Mouse (Mus musculus) stomach, embryonic 16.5 days (tissue): ENCODE measurements around the gene Sh3pxd2a. TPM values are rescaled to one million over a fixed set of nuclear protein-coding genes. Genes with fewer than 3 reads are reported as not detected.

Experiments
- ATAC-seq: fragments of 200-750 bp; cut with Nextera tagmentation; 2 replicates; pipeline ENCODE4 v1.8.0; 2017; ENCODE audit warnings: moderate number of reproducible peaks, moderate TSS enrichment; ENCODE audit not compliant: insufficient read depth, low FRiP score
- H3K27ac ChIP-seq: fragments of 300-500 bp; sonication (generic); 2 replicates; pipeline ENCODE4 v1.5.1; 2014; ENCODE audit warnings: low read length
- H3K27me3 ChIP-seq: fragments of 300-500 bp; sonication (generic); 2 replicates; pipeline ENCODE4 v1.6.1; 2014; ENCODE audit warnings: low read length, control low read depth, mixed read lengths; ENCODE audit not compliant: control insufficient read depth, insufficient read depth
- H3K36me3 ChIP-seq: fragments of 300-500 bp; sonication (generic); 2 replicates; pipeline ENCODE4 v1.6.1; 2014; ENCODE audit warnings: low read length; ENCODE audit not compliant: control insufficient read depth, insufficient read depth
- H3K4me1 ChIP-seq: fragments of 300-500 bp; sonication (generic); 2 replicates; pipeline ENCODE4 v1.6.1; 2014; ENCODE audit warnings: low read length, control low read depth, mixed read lengths; ENCODE audit not compliant: control insufficient read depth, insufficient read depth
- H3K4me2 ChIP-seq: fragments of 300-500 bp; sonication (generic); 2 replicates; pipeline ENCODE4 v1.6.1; 2014; ENCODE audit warnings: low read depth, low read length, mixed read lengths
- H3K4me3 ChIP-seq: fragments of 300-500 bp; sonication (generic); replicated peaks from 2 replicates; pipeline ENCODE4 v1.5.1; 2014; ENCODE audit warnings: mild to moderate bottlenecking, low read length
- H3K9ac ChIP-seq: fragments of 300-500 bp; sonication (generic); 2 replicates; pipeline ENCODE4 v1.6.1; 2014; ENCODE audit warnings: low read length
- H3K9me3 ChIP-seq: fragments of 300-500 bp; sonication (generic); replicated peaks from 2 replicates; pipeline ENCODE4 v1.6.1; 2016; ENCODE audit warnings: low read length, control low read depth; ENCODE audit not compliant: control insufficient read depth
- WGBS: fragments of 180-500 bp; shearing (Covaris S2); extraction: QIAGEN DNeasy Blood & Tissue Kit; methylation state at CpG from one replicate; pipeline ENCODE4 v1.1.7; 2014; 5-methylcytosine and 5-hydroxymethylcytosine counted together
- polyA plus RNA-seq: library from polyadenylated mRNA; unstranded; fragments of >200 nt; fragmentation: Nextera tagmentation; extraction: Ambion mirVana; gene quantifications from 2 replicates; pipeline ENCODE4 v1.2.1, GENCODE M21; 2015

Sh3pxd2a gene
- polyA plus RNA-seq, 1 experiment from 2014 or later = 6.6 TPM

GRCm38 (mm10) chr19:47508191-47508590, 44.0 kb upstream of the Sh3pxd2a start:
- Histone ChIP-seq H3K27me3 (no peaks in the 10 kb centered on the region), H3K4me1 (peaks cover 49% of the 10 kb centered on the region), H3K9me3 (no peaks in the 10 kb centered on the region), H3K27ac (peak overlapping the region; percentile 93), H3K36me3 (0 out of 2 replicates have a peak, but pooled peaks cover 4% of the 10 kb centered on the region), H3K4me3 (no peak overlapping the region), H3K9ac (peak overlapping the region; percentile 57), H3K4me2 (peak overlapping the region; percentile 18)
- ATAC-seq = no peak
- WGBS = 54% methylated on average over 3 of the region's 3 CpGs

DNA sequence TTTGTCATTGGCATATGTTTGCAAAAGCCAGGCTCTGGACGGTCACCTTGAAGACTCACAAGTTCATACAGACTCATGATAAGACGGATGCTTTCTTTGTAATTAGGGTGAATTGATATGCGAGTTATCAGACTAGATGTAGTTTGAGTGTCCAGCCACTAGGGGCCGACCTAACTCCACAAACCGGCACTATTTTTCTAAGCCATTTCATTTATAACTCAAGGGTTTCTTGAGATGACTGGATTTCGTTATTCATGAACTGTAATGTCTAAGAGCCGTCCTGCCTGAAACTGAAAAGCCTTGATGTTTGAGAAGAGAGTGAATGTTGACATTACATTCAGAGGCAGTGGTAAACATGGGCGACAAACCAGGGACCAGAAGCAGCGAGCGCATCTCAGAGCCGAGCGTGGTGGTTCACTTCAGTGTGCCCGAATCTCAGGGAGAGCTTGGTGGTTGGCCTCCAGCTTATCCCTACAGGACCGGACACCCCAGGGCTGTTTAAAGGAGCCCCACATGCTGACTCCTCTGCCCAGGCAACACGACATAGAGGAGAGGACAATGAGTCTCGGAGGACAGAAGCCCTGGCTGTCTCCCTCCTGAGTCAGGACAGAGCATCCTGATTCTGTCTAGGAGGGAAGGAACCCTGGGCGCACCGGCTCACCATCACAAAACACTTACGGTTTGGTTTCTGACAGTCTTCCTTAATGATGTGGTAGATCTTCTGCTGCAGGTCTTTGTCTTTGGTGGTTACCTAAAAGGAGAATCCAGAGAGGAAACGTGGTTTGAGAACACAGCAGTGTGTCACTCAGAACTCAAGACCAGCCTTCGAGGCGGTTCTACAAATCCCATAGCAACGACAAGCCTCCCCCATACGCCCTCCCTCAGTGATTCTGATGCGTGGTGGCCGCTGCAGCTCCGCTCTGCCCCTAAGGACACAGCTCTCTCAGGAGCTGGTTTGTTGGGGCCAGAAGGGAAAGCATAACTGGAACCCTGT, 43.2 kb upstream of the Sh3pxd2a start:
- peak overlapping the region; percentile 57 for H3K9ac ChIP-seq
- peaks cover 41% of the 10 kb centered on the region for H3K4me1 ChIP-seq
- 49% methylated on average over 27 of the region's 27 CpGs for WGBS
- no peaks in the 10 kb centered on the region for H3K27me3 ChIP-seq
- no peak overlapping the region for H3K4me3 ChIP-seq
- ATAC-seq = no peak
- 0 out of 2 replicates have a peak, but pooled peaks cover 4% of the 10 kb centered on the region for H3K36me3 ChIP-seq
- peak overlapping the region; percentile 18 for H3K4me2 ChIP-seq
- H3K9me3 ChIP-seq = no peaks in the 10 kb centered on the region
- H3K27ac ChIP-seq = peak overlapping the region; percentile 93

DNA sequence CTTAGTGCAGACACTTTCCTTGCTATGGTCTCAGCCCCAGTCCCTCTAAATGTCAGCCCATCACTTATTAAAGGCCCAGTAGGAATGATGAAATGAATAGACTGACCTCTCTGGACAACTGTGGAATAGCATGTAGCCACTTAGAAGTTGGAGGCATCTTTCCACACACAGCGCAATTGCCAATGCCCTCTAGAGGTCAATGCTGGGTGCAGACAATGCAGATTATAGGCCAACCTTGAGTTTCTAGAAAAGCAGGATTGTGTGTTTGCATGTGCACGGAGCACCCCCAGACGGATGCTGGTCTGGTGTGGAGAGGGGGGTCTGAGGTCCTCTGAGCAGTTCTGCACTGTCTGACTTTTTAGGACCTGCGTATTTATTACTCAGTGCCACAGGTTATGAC, 39.4 kb upstream of the Sh3pxd2a start:
- H3K27ac ChIP-seq = no peak overlapping the region

DNA sequence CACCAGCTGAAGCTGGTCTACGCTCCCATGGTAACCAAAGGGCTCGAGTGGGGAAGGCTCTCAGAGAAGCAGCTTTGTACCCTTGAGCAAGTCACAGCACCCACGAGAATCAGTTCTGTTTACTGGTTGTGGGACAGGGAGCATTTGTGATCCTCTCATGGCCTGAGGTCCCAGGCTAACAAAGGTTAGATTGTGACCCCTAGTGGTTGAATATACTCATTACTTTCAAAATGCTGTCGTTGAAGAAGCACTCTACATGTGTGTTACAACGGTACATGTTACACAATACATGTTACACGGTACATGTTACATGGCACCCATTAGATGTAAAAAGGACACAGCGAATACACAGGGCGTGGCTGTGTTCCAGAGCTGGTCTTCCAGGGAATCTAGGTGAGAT, 38.4 kb upstream of the Sh3pxd2a start:
- no peak overlapping the region for H3K9ac ChIP-seq
- H3K4me3 ChIP-seq = no peak overlapping the region
- ATAC-seq = no peak
- H3K4me1 ChIP-seq = peaks cover 10% of the 10 kb centered on the region
- WGBS = 77% methylated on average over 8 of the region's 8 CpGs
- no peaks in the 10 kb centered on the region for H3K36me3 ChIP-seq
- no peak overlapping the region for H3K27ac ChIP-seq
- H3K9me3 ChIP-seq = no peaks in the 10 kb centered on the region
- H3K27me3 ChIP-seq = no peaks in the 10 kb centered on the region
- H3K4me2 ChIP-seq = no peak overlapping the region

More for the DNA sequence above, 39.4 kb upstream of the Sh3pxd2a start:
- no peak for ATAC-seq
- Histone ChIP-seq H3K4me1 (peaks cover 20% of the 10 kb centered on the region), H3K4me2 (no peak overlapping the region), H3K36me3 (no peaks in the 10 kb centered on the region), H3K9me3 (no peaks in the 10 kb centered on the region), H3K9ac (no peak overlapping the region), H3K4me3 (no peak overlapping the region), H3K27me3 (no peaks in the 10 kb centered on the region)
- WGBS = 72% methylated on average over 4 of the region's 4 CpGs

GRCm38 (mm10) chr19:47500389-47501011, 36.3 kb upstream of the Sh3pxd2a start:
- Histone ChIP-seq H3K27ac (peak overlapping the region; percentile 15), H3K4me3 (no peak overlapping the region), H3K4me1 (peaks cover 6% of the 10 kb centered on the region), H3K9me3 (no peaks in the 10 kb centered on the region), H3K36me3 (no peaks in the 10 kb centered on the region), H3K4me2 (no peak overlapping the region), H3K27me3 (no peaks in the 10 kb centered on the region), H3K9ac (no peak overlapping the region)
- ATAC-seq = no peak
- WGBS = 67% methylated on average over 11 of the region's 11 CpGs

GRCm38 (mm10) chr19:47499841-47500240, 35.6 kb upstream of the Sh3pxd2a start:
- Histone ChIP-seq H3K4me3 (no peak overlapping the region), H3K4me2 (no peak overlapping the region), H3K36me3 (no peaks in the 10 kb centered on the region), H3K27ac (no peak overlapping the region), H3K27me3 (no peaks in the 10 kb centered on the region), H3K9me3 (no peaks in the 10 kb centered on the region), H3K9ac (no peak overlapping the region), H3K4me1 (peaks cover 6% of the 10 kb centered on the region)
- WGBS = 91% methylated on average over 5 of the region's 5 CpGs
- no peak for ATAC-seq

DNA sequence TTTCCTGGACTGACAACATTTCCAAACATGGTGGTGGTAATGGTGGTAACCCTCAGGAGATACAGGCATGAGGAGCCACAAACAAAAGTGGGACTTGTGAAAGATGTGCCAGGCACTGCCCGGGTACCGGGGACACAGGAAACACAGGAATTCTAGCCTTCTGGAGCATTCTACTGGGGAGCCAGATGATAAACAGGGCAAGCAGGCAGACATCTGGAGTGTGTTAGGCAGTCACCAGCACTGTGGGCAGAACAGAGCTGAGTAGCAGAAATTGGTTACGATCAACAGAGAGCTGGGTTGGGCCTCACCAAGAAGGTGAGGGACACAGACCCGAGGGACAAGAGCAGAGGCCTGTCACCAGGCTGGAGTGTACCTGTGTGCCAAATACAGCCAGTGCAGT, 34.7 kb upstream of the Sh3pxd2a start:
- Histone ChIP-seq H3K9ac (no peak overlapping the region), H3K36me3 (no peaks in the 10 kb centered on the region), H3K27ac (no peak overlapping the region), H3K4me2 (no peak overlapping the region), H3K9me3 (no peaks in the 10 kb centered on the region), H3K27me3 (no peaks in the 10 kb centered on the region), H3K4me1 (peaks cover 6% of the 10 kb centered on the region), H3K4me3 (no peak overlapping the region)
- no peak for ATAC-seq
- 48% methylated on average over 4 of the region's 4 CpGs for WGBS

DNA sequence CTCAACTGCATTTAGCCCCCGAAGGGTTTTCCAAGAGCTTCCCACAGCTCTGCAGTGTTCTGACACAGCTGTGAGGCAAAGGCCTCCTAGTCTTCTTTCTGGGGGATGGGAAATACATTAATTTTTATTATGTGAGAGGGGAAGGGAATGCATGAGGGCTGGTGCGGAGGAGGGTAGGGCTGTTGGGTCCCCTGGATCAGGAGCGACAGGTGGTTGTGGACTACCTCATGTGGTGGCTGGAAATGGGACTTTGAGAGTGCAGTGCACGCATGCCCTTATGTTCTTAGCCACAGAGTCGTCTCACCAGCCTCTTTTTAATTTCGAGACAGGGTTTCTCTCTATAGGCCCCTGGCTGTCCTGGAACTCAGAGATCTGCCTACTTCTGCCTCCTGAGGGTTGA, 33.5 kb upstream of the Sh3pxd2a start:
- H3K27me3 ChIP-seq = no peaks in the 10 kb centered on the region

DNA sequence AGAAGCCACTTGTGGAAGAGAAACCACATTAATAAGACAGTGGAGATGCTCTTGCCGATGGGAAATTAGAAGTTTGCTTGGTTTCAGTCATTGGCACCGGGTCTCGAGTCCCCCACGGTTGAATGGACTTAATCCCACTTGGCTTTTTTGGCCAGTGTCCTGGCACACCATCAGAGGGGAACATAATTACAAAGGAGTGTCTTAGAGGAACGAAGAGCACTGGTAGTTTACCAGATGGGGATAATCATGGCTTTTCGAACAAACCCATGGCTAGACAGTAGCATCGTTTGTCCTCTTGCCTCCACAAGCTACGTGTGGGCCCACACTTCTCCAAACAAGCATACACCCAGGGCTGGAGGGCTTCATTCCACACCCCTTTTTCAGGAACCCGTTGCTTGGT, 33.1 kb upstream of the Sh3pxd2a start:
- no peak overlapping the region for H3K4me3 ChIP-seq
- no peak for ATAC-seq
- H3K9ac ChIP-seq = no peak overlapping the region
- H3K4me1 ChIP-seq = peaks cover 14% of the 10 kb centered on the region
- H3K36me3 ChIP-seq = no peaks in the 10 kb centered on the region
- H3K27me3 ChIP-seq = no peaks in the 10 kb centered on the region
- no peaks in the 10 kb centered on the region for H3K9me3 ChIP-seq
- H3K4me2 ChIP-seq = no peak overlapping the region
- WGBS = 74% methylated on average over 9 of the region's 9 CpGs
- no peak overlapping the region for H3K27ac ChIP-seq

More for the DNA sequence above, 33.5 kb upstream of the Sh3pxd2a start:
- no peak overlapping the region for H3K4me2 ChIP-seq
- H3K36me3 ChIP-seq = no peaks in the 10 kb centered on the region
- no peak overlapping the region for H3K4me3 ChIP-seq
- ATAC-seq = no peak
- H3K9ac ChIP-seq = no peak overlapping the region
- H3K4me1 ChIP-seq = peaks cover 13% of the 10 kb centered on the region
- H3K27ac ChIP-seq = no peak overlapping the region
- WGBS = 82% methylated on average over 6 of the region's 6 CpGs
- no peaks in the 10 kb centered on the region for H3K9me3 ChIP-seq
